Mouse (Mus musculus): Measurements from ENCODE around the gene Dph2.

DNA sequence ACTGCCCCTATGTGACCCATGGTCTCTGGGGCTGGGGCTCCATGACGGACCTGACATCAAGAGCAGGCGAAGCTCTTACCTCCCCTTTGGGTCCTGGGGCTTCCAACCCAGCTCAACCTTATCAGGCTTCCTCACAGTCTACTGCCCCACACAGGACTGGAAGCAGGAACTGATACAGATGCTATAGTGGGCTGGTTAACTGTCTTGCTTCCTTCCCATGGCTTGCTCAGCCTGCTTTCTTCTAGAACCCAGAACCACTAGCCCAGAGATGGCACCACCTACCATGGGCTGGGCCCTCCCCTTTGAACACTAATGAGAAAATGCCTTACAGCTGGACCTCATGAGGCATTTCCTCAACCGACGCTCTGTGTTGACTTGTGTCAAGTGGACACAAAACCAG lies 25.6 kb upstream of the Dph2 start:
- TF ChIP-seq EP300 (IDR thresholded peaks at IDR 0.05; ENCODE audit: low read depth) (no peak), CTCF (IDR thresholded peaks at IDR 0.05; ENCODE audit: low read depth) (no peak)
